Mouse (Mus musculus): ENCODE results near the gene Colec11. TPM values are rescaled to one million over a fixed set of nuclear protein-coding genes. Genes with fewer than 3 reads are reported as not detected.

Gene Colec11
- polyA plus RNA-seq, 1 experiment from 2014 or later, result 1.1 TPM

- Histone ChIP-seq H3K4me3 (replicated peaks; ENCODE audit: low read length) (no peak overlapping the region), H3K4me2 (replicated peaks) (0 out of 2 replicates have a peak overlapping the region, but pooled peaks have one; percentile 59), H3K27ac (peak overlapping the region; percentile 86; the same call in 1 of the 2 replicates), H3K27me3 (ENCODE audit: control insufficient read depth, insufficient read depth, low read length) (no peaks in the 10 kb centered on the region), H3K4me1 (replicated peaks; ENCODE audit: control insufficient read depth, insufficient read depth, low read length) (peaks cover 25% of the 10 kb centered on the region), H3K9me3 (ENCODE audit: control insufficient read depth, low read length) (no peaks in the 10 kb centered on the region), H3K36me3 (replicated peaks; ENCODE audit: control insufficient read depth, insufficient read depth) (no peaks in the 10 kb centered on the region), H3K9ac (no peak overlapping the region)
- ATAC-seq (ENCODE audit: low FRiP score) (no peak), DNase-seq (ENCODE audit: low spot score) (no peak)
- 47% methylated on average over 13 of the region's 13 CpGs for WGBS
These were observed 32.7 kb downstream of the Colec11 start for GRCm38 (mm10) chr12:28590428-28590827.

GRCm38 (mm10) chr12:28589090-28589868, 33.9 kb downstream of the Colec11 start:
- no peaks in the 10 kb centered on the region for H3K27me3 ChIP-seq (ENCODE audit: control insufficient read depth, insufficient read depth, low read length)
- H3K4me3 ChIP-seq (replicated peaks; ENCODE audit: low read length), result peak overlapping the region; percentile 28
- H3K4me2 ChIP-seq (replicated peaks), result peak overlapping the region; percentile 59
- no peaks in the 10 kb centered on the region for H3K36me3 ChIP-seq (replicated peaks; ENCODE audit: control insufficient read depth, insufficient read depth)
- peak overlapping the region; percentile 86 for H3K27ac ChIP-seq
- H3K9me3 ChIP-seq (ENCODE audit: control insufficient read depth, low read length), result no peaks in the 10 kb centered on the region
- DNase-seq (ENCODE audit: low spot score) (peak; percentile 92), ATAC-seq (ENCODE audit: low FRiP score) (peak; percentile 95)
- peaks cover 25% of the 10 kb centered on the region for H3K4me1 ChIP-seq (replicated peaks; ENCODE audit: control insufficient read depth, insufficient read depth, low read length)
- H3K9ac ChIP-seq, result peak overlapping the region; percentile 55
- 9% methylated on average over 24 of the region's 24 CpGs for WGBS

GRCm38 (mm10) chr12:28587949-28588348, 35.2 kb downstream of the Colec11 start:
- Histone ChIP-seq H3K36me3 (replicated peaks; ENCODE audit: control insufficient read depth, insufficient read depth) (no peaks in the 10 kb centered on the region), H3K9ac (no peak overlapping the region), H3K4me1 (replicated peaks; ENCODE audit: control insufficient read depth, insufficient read depth, low read length) (peaks cover 25% of the 10 kb centered on the region), H3K4me3 (replicated peaks; ENCODE audit: low read length) (no peak overlapping the region), H3K4me2 (replicated peaks) (no peak overlapping the region), H3K27ac (peak overlapping the region; percentile 86), H3K27me3 (ENCODE audit: control insufficient read depth, insufficient read depth, low read length) (no peaks in the 10 kb centered on the region), H3K9me3 (ENCODE audit: control insufficient read depth, low read length) (no peaks in the 10 kb centered on the region)
- ATAC-seq (ENCODE audit: low FRiP score) (no peak), DNase-seq (ENCODE audit: low spot score) (peak; percentile 56)
- 37% methylated on average over 6 of the region's 6 CpGs for WGBS

- DNase-seq (ENCODE audit: low spot score), result no peak
- Histone ChIP-seq H3K4me1 (replicated peaks; ENCODE audit: control insufficient read depth, insufficient read depth, low read length) (peaks cover 14% of the 10 kb centered on the region), H3K9ac (no peak overlapping the region), H3K27me3 (ENCODE audit: control insufficient read depth, insufficient read depth, low read length) (no peaks in the 10 kb centered on the region), H3K4me3 (replicated peaks; ENCODE audit: low read length) (no peak overlapping the region), H3K9me3 (ENCODE audit: control insufficient read depth, low read length) (no peaks in the 10 kb centered on the region), H3K36me3 (replicated peaks; ENCODE audit: control insufficient read depth, insufficient read depth) (no peaks in the 10 kb centered on the region), H3K27ac (no peak overlapping the region), H3K4me2 (replicated peaks) (no peak overlapping the region)
- ATAC-seq (ENCODE audit: low FRiP score), result no peak
- WGBS, result 55% methylated on average over 3 of the region's 3 CpGs
These were observed 39.1 kb downstream of the Colec11 start for GRCm38 (mm10) chr12:28584036-28584435.

DNA sequence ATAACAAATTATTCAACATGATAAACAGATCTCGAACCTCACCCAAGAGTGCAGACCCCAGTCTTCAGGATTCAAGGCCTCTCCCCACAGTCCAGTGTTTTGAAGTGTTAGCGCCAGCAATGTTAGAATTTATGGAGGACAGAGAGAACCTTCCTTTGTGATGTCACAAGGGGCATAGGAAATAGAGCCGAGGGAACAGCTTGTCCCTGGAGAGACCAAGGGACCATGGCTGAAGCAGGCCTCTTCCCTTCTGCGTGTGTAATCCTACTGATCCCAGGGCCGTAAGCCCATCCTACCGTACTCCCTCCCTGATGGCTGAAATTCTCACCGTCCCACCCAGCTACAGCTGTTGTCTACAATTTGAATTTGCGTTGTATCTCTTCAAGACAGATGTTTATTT, 40.8 kb downstream of the Colec11 start, which contains the start of gene Allc:
Allc (minus strand) TSS at position 101 of the 400 bp plus-strand sequence.
- no peak within 1 kb of the TSS for H3K4me2 ChIP-seq (replicated peaks)
- H3K9me3 ChIP-seq (ENCODE audit: control insufficient read depth, low read length), result no peaks in the 10 kb centered on the region; the same call in 1 of the 2 replicates
- DNase-seq (ENCODE audit: low spot score) (no peak), ATAC-seq (ENCODE audit: low FRiP score) (no peak)
- WGBS, result 88% methylated on average over 8 of the region's 8 CpGs
- no peak within 1 kb of the TSS for H3K9ac ChIP-seq
- no peaks in the 10 kb centered on the region for H3K4me1 ChIP-seq (replicated peaks; ENCODE audit: control insufficient read depth, insufficient read depth, low read length)
- no peaks in the 10 kb centered on the region for H3K36me3 ChIP-seq (replicated peaks; ENCODE audit: control insufficient read depth, insufficient read depth)
- no peak within 1 kb of the TSS for H3K27ac ChIP-seq
- H3K27me3 ChIP-seq (ENCODE audit: control insufficient read depth, insufficient read depth, low read length), result no peaks in the 10 kb centered on the region
- H3K4me3 ChIP-seq (replicated peaks; ENCODE audit: low read length), result no peak within 1 kb of the TSS

GRCm38 (mm10) chr12:28579132-28579531, 44.0 kb downstream of the Colec11 start:
- Histone ChIP-seq H3K9me3 (ENCODE audit: control insufficient read depth, low read length) (no peaks in the 10 kb centered on the region; the same call in 1 of the 2 replicates), H3K4me3 (replicated peaks; ENCODE audit: low read length) (no peak overlapping the region), H3K9ac (no peak overlapping the region), H3K27me3 (ENCODE audit: control insufficient read depth, insufficient read depth, low read length) (no peaks in the 10 kb centered on the region), H3K4me2 (replicated peaks) (no peak overlapping the region), H3K4me1 (replicated peaks; ENCODE audit: control insufficient read depth, insufficient read depth, low read length) (no peaks in the 10 kb centered on the region), H3K27ac (no peak overlapping the region), H3K36me3 (replicated peaks; ENCODE audit: control insufficient read depth, insufficient read depth) (no peaks in the 10 kb centered on the region)
- DNase-seq (ENCODE audit: low spot score), result no peak
- WGBS, result 34% methylated on average over 4 of the region's 4 CpGs
- ATAC-seq (ENCODE audit: low FRiP score), result no peak

GRCm38 (mm10) chr12:28578147-28578546, 45.0 kb downstream of the Colec11 start:
- no peaks in the 10 kb centered on the region for H3K27me3 ChIP-seq (ENCODE audit: control insufficient read depth, insufficient read depth, low read length)
- WGBS, result 90% methylated on average over 3 of the region's 3 CpGs
- no peak for ATAC-seq (ENCODE audit: low FRiP score)
- H3K36me3 ChIP-seq (replicated peaks; ENCODE audit: control insufficient read depth, insufficient read depth), result no peaks in the 10 kb centered on the region
- no peak overlapping the region for H3K4me2 ChIP-seq (replicated peaks)
- no peak overlapping the region for H3K4me3 ChIP-seq (replicated peaks; ENCODE audit: low read length)
- no peak overlapping the region for H3K9ac ChIP-seq
- no peak for DNase-seq (ENCODE audit: low spot score)
- no peak overlapping the region for H3K27ac ChIP-seq
- H3K4me1 ChIP-seq (replicated peaks; ENCODE audit: control insufficient read depth, insufficient read depth, low read length), result no peaks in the 10 kb centered on the region
- H3K9me3 ChIP-seq (ENCODE audit: control insufficient read depth, low read length), result no peaks in the 10 kb centered on the region; the same call in 1 of the 2 replicates

DNA sequence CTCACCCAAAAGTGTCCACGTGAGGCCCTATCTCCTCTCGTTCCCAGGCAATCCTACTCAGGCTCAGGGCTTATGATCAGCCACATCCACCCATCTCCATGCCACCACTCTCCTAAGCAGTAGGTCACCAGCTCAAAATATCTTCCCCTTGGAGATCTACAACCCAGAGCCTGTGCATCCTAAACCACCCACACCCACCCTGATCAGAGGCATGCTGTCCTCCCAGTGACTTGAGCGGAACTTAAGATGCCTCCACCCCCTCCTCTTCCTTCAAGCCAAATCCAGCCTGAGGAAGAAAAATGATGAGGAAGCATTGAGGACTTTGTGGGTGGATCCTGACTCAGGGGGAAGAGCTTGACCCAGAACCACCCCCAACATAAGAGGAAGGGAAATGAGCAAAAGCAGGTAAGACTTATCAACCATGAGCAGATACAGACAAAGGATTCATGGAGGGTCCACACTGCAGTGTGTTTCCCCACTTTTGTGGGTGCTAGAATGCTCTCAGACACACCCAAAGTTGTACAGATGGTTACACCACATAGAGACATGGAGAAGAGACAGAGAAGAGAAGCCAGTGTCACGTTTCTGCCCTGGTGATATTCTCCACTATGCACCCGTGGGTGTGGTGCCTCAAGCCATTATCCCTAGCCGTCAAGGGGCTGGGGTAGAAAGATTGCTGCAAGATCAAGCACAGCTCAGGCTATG, 47.7 kb downstream of the Colec11 start:
- Histone ChIP-seq H3K9me3 (ENCODE audit: control insufficient read depth, low read length) (no peaks in the 10 kb centered on the region; the same call in 1 of the 2 replicates), H3K36me3 (replicated peaks; ENCODE audit: control insufficient read depth, insufficient read depth) (no peaks in the 10 kb centered on the region), H3K4me1 (replicated peaks; ENCODE audit: control insufficient read depth, insufficient read depth, low read length) (no peaks in the 10 kb centered on the region), H3K9ac (no peak overlapping the region), H3K4me2 (replicated peaks) (no peak overlapping the region), H3K27me3 (ENCODE audit: control insufficient read depth, insufficient read depth, low read length) (no peaks in the 10 kb centered on the region), H3K27ac (no peak overlapping the region), H3K4me3 (replicated peaks; ENCODE audit: low read length) (no peak overlapping the region)
- ATAC-seq (ENCODE audit: low FRiP score) (no peak), DNase-seq (ENCODE audit: low spot score) (no peak)
- WGBS, result 88% methylated on average over 6 of the region's 6 CpGs

GRCm38 (mm10) chr12:28572241-28572640, 50.9 kb downstream of the Colec11 start:
- WGBS, result 87% methylated on average over 2 of the region's 2 CpGs
- H3K4me3 ChIP-seq (replicated peaks; ENCODE audit: low read length), result no peak overlapping the region
- no peak for ATAC-seq (ENCODE audit: low FRiP score)
- no peaks in the 10 kb centered on the region for H3K36me3 ChIP-seq (replicated peaks; ENCODE audit: control insufficient read depth, insufficient read depth)
- no peaks in the 10 kb centered on the region for H3K9me3 ChIP-seq (ENCODE audit: control insufficient read depth, low read length)
- no peak for DNase-seq (ENCODE audit: low spot score)
- no peak overlapping the region for H3K4me2 ChIP-seq (replicated peaks)
- no peak overlapping the region for H3K9ac ChIP-seq
- no peaks in the 10 kb centered on the region for H3K4me1 ChIP-seq (replicated peaks; ENCODE audit: control insufficient read depth, insufficient read depth, low read length)
- H3K27ac ChIP-seq, result no peak overlapping the region
- no peaks in the 10 kb centered on the region for H3K27me3 ChIP-seq (ENCODE audit: control insufficient read depth, insufficient read depth, low read length)

All from hindbrain, embryonic 14.5 days (tissue).